Mouse (Mus musculus) ES-E14 (cell line): ENCODE data around the gene Cand1. TPM values are rescaled to one million over a fixed set of nuclear protein-coding genes. Genes with fewer than 3 reads are reported as not detected.

Experiments
- DNase-seq: peaks from one replicate; pipeline ENCODE4 v3.0.0-alpha.2; 2013; ENCODE audit warnings: low read depth, low spot score
- H3K27ac ChIP-seq: 2 replicates; pipeline ENCODE4 v1.5.1; 2012; ENCODE audit warnings: low read depth, mild to moderate bottlenecking, low read length, moderate library complexity, mixed read lengths; ENCODE audit not compliant: poor library complexity, insufficient read depth, severe bottlenecking
- H3K36me3 ChIP-seq: 2 replicates; pipeline ENCODE4 v1.6.1; 2012; ENCODE audit warnings: mild to moderate bottlenecking, low read length, moderate library complexity, mixed read lengths; ENCODE audit not compliant: control insufficient read depth, poor library complexity, insufficient read depth, severe bottlenecking
- H3K4me1 ChIP-seq, 2 experiments: fragments of 150-350 bp in 1 of 2; sonication (generic) in 1 of 2; 2 replicates each; pipeline ENCODE4 v1.6.1; 2012; ENCODE audit warnings: low read length in 2 of 2, mild to moderate bottlenecking in 1 of 2, mixed read lengths in 1 of 2; ENCODE audit not compliant: control insufficient read depth in 2 of 2, insufficient read depth in 2 of 2, poor library complexity in 1 of 2
- H3K4me3 ChIP-seq, 2 experiments: fragments of 150-350 bp in 1 of 2; sonication (generic) in 1 of 2; 2 replicates each; pipeline ENCODE4 v1.5.1; 2012; ENCODE audit warnings: low read length in 2 of 2, low read depth in 1 of 2, mild to moderate bottlenecking in 1 of 2, mixed read lengths in 1 of 2; ENCODE audit not compliant: insufficient read depth in 1 of 2, poor library complexity in 1 of 2, severe bottlenecking in 1 of 2
- H3K9ac ChIP-seq: 2 replicates; pipeline ENCODE4 v1.6.1; 2012; ENCODE audit warnings: low read depth, mild to moderate bottlenecking, low read length, mixed read lengths; ENCODE audit not compliant: poor library complexity, insufficient read depth, severe bottlenecking
- H3K9me3 ChIP-seq: fragments of 150-350 bp; sonication (generic); 2 replicates; pipeline ENCODE4 v1.6.1; 2012; ENCODE audit warnings: low read depth, mild to moderate bottlenecking, low read length; ENCODE audit not compliant: control insufficient read depth, insufficient read depth
- CHD2 ChIP-seq: IDR thresholded peaks from 2 replicates; pipeline ENCODE4 v1.6.1; 2014; ENCODE audit warnings: mild to moderate bottlenecking, low read depth, low read length, inconsistent platforms
- HCFC1 ChIP-seq: IDR thresholded peaks from 2 replicates; pipeline ENCODE4 v1.6.1; 2012; ENCODE audit warnings: low read length, inconsistent platforms, borderline replicate concordance; ENCODE audit not compliant: insufficient read depth
- MAFK ChIP-seq: IDR thresholded peaks from 2 replicates; pipeline ENCODE4 v1.6.1; 2014; ENCODE audit warnings: mild to moderate bottlenecking, low read depth, low read length, inconsistent platforms; ENCODE audit not compliant: insufficient read depth
- ZC3H11A ChIP-seq: IDR thresholded peaks from 2 replicates; pipeline ENCODE4 v1.6.1; 2012; ENCODE audit warnings: low read depth, mild to moderate bottlenecking, inconsistent platforms, low read length, borderline replicate concordance
- ZNF384 ChIP-seq: IDR thresholded peaks from 2 replicates; pipeline ENCODE4 v1.6.1; 2012; ENCODE audit warnings: low read depth, low read length, inconsistent platforms
- in situ Hi-C, 2 experiments: fragments of 600-800 bp; cut with MboI; formaldehyde crosslinking; loops; one replicate each; pipeline ENCODE4 v1.15.1; 2025; ENCODE audit warnings: low sequenced_read_pairs in 2 of 2, inconsistent platforms in 1 of 2; ENCODE audit not compliant: unreplicated experiment in 2 of 2
- total RNA-seq: library from RNA; depleted of rRNA; stranded (reverse); fragments of 300-350 nt; gene quantifications from 2 replicates; pipeline ENCODE4 v1.2.3, GENCODE M21; 2012

Gene Cand1
- total RNA-seq, 1 experiment, result 122 TPM

- Histone ChIP-seq H3K9me3 (no peaks in the 10 kb centered on the region), H3K36me3 (no peaks in the 10 kb centered on the region), H3K4me1 (0 out of 4 replicates have a peak, but pooled peaks cover 0 to 1% of the 10 kb centered on the region in 2 experiments), H3K27ac (no peak overlapping the region), H3K9ac (no peak overlapping the region), H3K4me3 (no peak overlapping the region)
- no peak for DNase-seq
- TF ChIP-seq MAFK, result no peak
- no peak for TF ChIP-seq HCFC1
- TF ChIP-seq CHD2, result no peak
- no peak for TF ChIP-seq ZC3H11A
- no peak for TF ChIP-seq ZNF384
- in situ Hi-C loops, result no loop called here
These were observed 18.0 kb upstream of the Cand1 start for GRCm38 (mm10) chr10:119257876-119258275.

DNA sequence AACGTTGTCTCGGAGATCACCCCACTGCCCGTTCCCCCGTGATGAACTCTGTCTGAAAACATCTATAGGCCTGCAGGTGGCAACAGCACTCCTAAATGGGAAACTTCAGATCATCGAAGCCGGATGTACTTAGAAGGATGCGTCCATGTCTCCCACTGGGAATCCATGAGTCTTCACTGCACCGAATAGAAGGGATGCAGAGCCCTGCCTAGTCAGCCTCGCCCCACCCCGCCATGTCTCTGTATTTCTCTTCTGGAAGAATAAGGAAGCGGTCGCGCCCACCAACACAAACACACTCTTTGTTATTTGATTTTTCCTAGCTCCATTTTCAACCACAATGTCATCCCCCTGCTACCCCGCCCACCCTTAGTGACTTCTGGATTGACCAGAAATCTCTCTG lies 4.3 kb upstream of the Cand1 start:
- peak overlapping the region; percentile 55; the same call in 1 of the 2 replicates for H3K9ac ChIP-seq
- H3K4me1 ChIP-seq, result peaks cover 2 to 10% of the 10 kb centered on the region in 2 experiments; a peak in 2 of 4 replicates
- peak overlapping the region; percentile 75; the same call in 1 of the 2 replicates for H3K27ac ChIP-seq
- no peaks in the 10 kb centered on the region for H3K36me3 ChIP-seq
- no peaks in the 10 kb centered on the region for H3K9me3 ChIP-seq
- in situ Hi-C loops, result no loop called here
- TF ChIP-seq ZNF384 (no peak), MAFK (no peak), HCFC1 (no peak), ZC3H11A (no peak)
- H3K4me3 ChIP-seq, result peak overlapping the region in 1 of 2 experiments; percentile 31; a peak in 2 of 4 replicates
- DNase-seq, result no peak

- TF ChIP-seq MAFK (no peak), CHD2 (no peak), ZNF384 (no peak), ZC3H11A (no peak), HCFC1 (no peak)
- DNase-seq, result no peak
- Histone ChIP-seq H3K4me3 (peak overlapping the region; percentile 75 to 88), H3K36me3 (peaks cover 5% of the 10 kb centered on the region), H3K9ac (peak overlapping the region; percentile 89), H3K9me3 (no peaks in the 10 kb centered on the region), H3K4me1 (peaks cover 5 to 10% of the 10 kb centered on the region in 2 experiments; a peak in 3 of 4 replicates), H3K27ac (peak overlapping the region; percentile 78)
- in situ Hi-C loops, result no loop called here
These were observed 851 bp upstream of the Cand1 start for GRCm38 (mm10) chr10:119240722-119241089.

- Histone ChIP-seq H3K4me3 (peak overlapping the region; percentile 87 to 98), H3K4me1 (peaks cover 5 to 9% of the 10 kb centered on the region in 2 experiments; a peak in 3 of 4 replicates), H3K27ac (peak overlapping the region; percentile 94), H3K36me3 (peaks cover 5% of the 10 kb centered on the region), H3K9me3 (no peaks in the 10 kb centered on the region), H3K9ac (peak overlapping the region; percentile 96)
- TF ChIP-seq HCFC1 (no peak), MAFK (no peak), ZC3H11A (no peak), ZNF384 (no peak), CHD2 (no peak)
- in situ Hi-C loops, result no loop called here
- DNase-seq, result no peak
These were observed 254 bp downstream of the Cand1 start for GRCm38 (mm10) chr10:119239633-119239968.
